Mouse (Mus musculus) myocyte (in vitro differentiated cells): ENCODE measurements around the gene Bpifb1.

Source experiments
- CEBPB ChIP-seq: IDR thresholded peaks from 2 replicates; pipeline ENCODE4 v1.6.1; 2011; ENCODE audit warnings: mild to moderate bottlenecking, moderate library complexity; ENCODE audit not compliant: poor library complexity, insufficient read depth, severe bottlenecking
- MAX ChIP-seq: IDR thresholded peaks from one replicate; pipeline ENCODE4 v1.6.1; 2011; ENCODE audit warnings: low read depth, mild to moderate bottlenecking, control low read depth
- POLR2A ChIP-seq: IDR thresholded peaks from one replicate; pipeline ENCODE4 v1.6.1; 2011; ENCODE audit warnings: low read depth, mild to moderate bottlenecking, control low read depth, moderate library complexity; ENCODE audit not compliant: insufficient read length
- POLR2AphosphoS2 ChIP-seq: IDR thresholded peaks from one replicate; pipeline ENCODE4 v1.6.1; 2011; ENCODE audit warnings: low read depth, control low read depth; ENCODE audit not compliant: insufficient read length

DNA sequence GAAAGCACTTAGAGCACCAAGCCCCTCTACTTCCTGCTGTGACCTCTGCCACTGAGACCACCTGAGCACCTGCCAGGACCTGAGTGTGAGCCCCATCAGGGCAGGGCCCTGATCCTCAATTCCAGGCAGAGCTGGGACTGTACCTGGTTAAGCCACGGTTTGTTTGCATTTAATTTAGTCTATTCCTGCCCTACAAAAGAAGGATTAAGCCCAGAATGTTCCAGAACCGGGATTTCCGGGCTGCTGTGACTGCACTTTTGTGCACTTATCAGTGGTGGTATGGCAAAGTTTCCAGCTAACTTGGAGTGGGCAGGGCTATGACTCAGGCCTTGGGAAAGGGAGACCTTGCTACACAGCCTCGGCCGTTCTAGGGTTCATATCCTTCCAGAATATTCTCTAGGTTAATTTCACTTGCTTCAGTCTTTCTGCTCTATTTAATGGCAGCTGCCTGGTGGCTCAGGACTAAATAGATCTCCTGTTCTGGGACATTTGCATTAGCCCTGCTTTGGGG, 3.4 kb downstream of the Bpifb1 start:
- TF ChIP-seq POLR2A = no peak
- TF ChIP-seq CEBPB = no peak
- TF ChIP-seq MAX = no peak
- TF ChIP-seq POLR2AphosphoS2 = no peak
